Mouse (Mus musculus): ENCODE measurements around the gene Gpr6. TPM values are rescaled to one million over a fixed set of nuclear protein-coding genes. Genes with fewer than 3 reads are reported as not detected.

Gene Gpr6
- polyA plus RNA-seq, 1 experiment from 2014 or later, result not detected

DNA sequence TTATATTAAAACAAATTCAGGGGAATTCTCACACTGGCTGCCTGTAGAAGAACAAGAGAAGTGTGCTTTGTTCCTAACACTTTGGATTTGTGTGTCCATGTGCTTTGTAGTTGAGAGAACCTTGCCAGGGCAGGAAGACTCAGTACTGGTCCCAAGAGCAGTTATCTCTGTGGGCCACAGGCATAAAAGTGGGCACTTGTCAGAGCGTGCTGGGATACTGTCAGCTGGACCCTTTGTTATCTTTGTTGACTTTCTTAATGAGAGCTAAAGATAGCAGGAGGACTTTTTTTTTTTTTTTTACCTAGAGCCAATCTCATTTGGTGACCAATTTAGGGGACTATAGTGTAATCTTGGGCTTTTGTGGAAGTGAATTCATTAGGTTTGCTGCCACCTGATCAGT lies 47.2 kb downstream of the Gpr6 start:
- H3K9me3 ChIP-seq (ENCODE audit: control insufficient read depth, low read length), result no peaks in the 10 kb centered on the region
- peaks cover 7 to 9% of the 10 kb centered on the region in 2 experiments; a peak in 3 of 4 replicates for H3K4me1 ChIP-seq (ENCODE audit: control insufficient read depth in 2 of 2, insufficient read depth in 2 of 2, low read length in 2 of 2)
- ATAC-seq (ENCODE audit: insufficient number of reproducible peaks, insufficient read depth, low FRiP score, low read depth), result no peak
- 24% methylated on average over 1 of the region's 1 CpGs for WGBS
- no peak overlapping the region for H3K9ac ChIP-seq (ENCODE audit: low read length)
- no peaks in the 10 kb centered on the region for H3K36me3 ChIP-seq (ENCODE audit: control insufficient read depth, insufficient read depth, low read length)
- peaks cover 9% of the 10 kb centered on the region for H3K27me3 ChIP-seq (ENCODE audit: control insufficient read depth, insufficient read depth, low read length)
- H3K4me3 ChIP-seq (ENCODE audit: control insufficient read depth in 1 of 2, insufficient read depth in 1 of 2, low read depth in 1 of 2, low read length in 2 of 2), result no peak overlapping the region
- no peak overlapping the region for H3K27ac ChIP-seq (replicated peaks in 1 of 2; ENCODE audit: control insufficient read depth in 1 of 2, insufficient read depth in 1 of 2, low read depth in 2 of 2, low read length in 2 of 2)
- no peak overlapping the region for H3K4me2 ChIP-seq (ENCODE audit: low read length)

DNA sequence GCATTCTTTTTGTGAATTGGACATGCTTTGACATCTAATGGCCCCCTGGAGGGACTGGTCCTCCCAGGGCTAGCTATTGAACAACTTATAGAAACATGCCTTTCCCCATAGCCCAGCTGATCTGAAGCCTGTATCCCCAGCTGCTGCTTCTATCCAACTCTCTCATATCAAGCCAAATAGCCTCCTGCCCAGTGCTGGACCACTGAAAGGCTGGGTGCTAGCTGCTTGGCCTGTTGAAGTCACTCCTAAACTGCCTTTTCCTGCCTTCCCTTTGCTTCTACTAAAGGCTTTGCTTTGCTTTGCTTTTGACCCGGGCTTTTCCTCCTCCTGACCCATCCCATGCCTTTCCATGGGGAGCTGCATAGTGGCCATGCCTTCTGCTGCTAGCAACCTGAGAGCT lies 47.7 kb downstream of the Gpr6 start:
- no peak overlapping the region for H3K27ac ChIP-seq (replicated peaks in 1 of 2; ENCODE audit: control insufficient read depth in 1 of 2, insufficient read depth in 1 of 2, low read depth in 2 of 2, low read length in 2 of 2)
- WGBS, result 21% methylated on average over 1 of the region's 1 CpGs
- no peaks in the 10 kb centered on the region for H3K9me3 ChIP-seq (ENCODE audit: control insufficient read depth, low read length)
- H3K4me2 ChIP-seq (ENCODE audit: low read length), result no peak overlapping the region
- no peaks in the 10 kb centered on the region for H3K36me3 ChIP-seq (ENCODE audit: control insufficient read depth, insufficient read depth, low read length)
- no peak overlapping the region for H3K9ac ChIP-seq (ENCODE audit: low read length)
- peaks cover 9% of the 10 kb centered on the region for H3K27me3 ChIP-seq (ENCODE audit: control insufficient read depth, insufficient read depth, low read length)
- ATAC-seq (ENCODE audit: insufficient number of reproducible peaks, insufficient read depth, low FRiP score, low read depth), result no peak
- H3K4me1 ChIP-seq (ENCODE audit: control insufficient read depth in 2 of 2, insufficient read depth in 2 of 2, low read length in 2 of 2), result peaks cover 7 to 9% of the 10 kb centered on the region in 2 experiments; a peak in 3 of 4 replicates
- no peak overlapping the region for H3K4me3 ChIP-seq (ENCODE audit: control insufficient read depth in 1 of 2, insufficient read depth in 1 of 2, low read depth in 1 of 2, low read length in 2 of 2)

DNA sequence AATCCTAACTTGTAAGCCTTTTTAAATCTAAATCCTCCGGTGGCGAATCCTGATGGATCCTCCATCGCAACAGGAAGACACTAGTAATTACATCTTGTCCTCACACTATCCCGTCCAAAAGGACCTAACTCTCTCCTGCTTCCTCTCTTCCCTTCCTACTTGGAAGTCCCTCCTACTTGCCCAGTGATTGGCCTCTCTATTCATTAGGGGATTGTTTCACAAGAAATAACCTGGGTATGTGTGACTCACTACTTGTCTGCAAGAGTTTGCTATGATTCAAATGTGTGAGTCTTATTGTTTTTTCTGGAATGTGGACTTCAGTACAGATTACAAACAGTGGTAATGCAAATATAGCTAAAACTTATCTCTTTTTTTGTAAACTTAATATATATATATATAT lies 49.9 kb downstream of the Gpr6 start:
- Histone ChIP-seq H3K4me3 (ENCODE audit: control insufficient read depth in 1 of 2, insufficient read depth in 1 of 2, low read depth in 1 of 2, low read length in 2 of 2) (no peak overlapping the region), H3K27ac (replicated peaks in 1 of 2; ENCODE audit: control insufficient read depth in 1 of 2, insufficient read depth in 1 of 2, low read depth in 2 of 2, low read length in 2 of 2) (no peak overlapping the region), H3K36me3 (ENCODE audit: control insufficient read depth, insufficient read depth, low read length) (no peaks in the 10 kb centered on the region), H3K4me2 (ENCODE audit: low read length) (no peak overlapping the region), H3K4me1 (ENCODE audit: control insufficient read depth in 2 of 2, insufficient read depth in 2 of 2, low read length in 2 of 2) (peaks cover 2 to 9% of the 10 kb centered on the region in 2 experiments; a peak in 2 of 4 replicates), H3K9me3 (ENCODE audit: control insufficient read depth, low read length) (no peaks in the 10 kb centered on the region), H3K9ac (ENCODE audit: low read length) (no peak overlapping the region), H3K27me3 (ENCODE audit: control insufficient read depth, insufficient read depth, low read length) (peaks cover 5% of the 10 kb centered on the region; the same call in 1 of the 2 replicates)
- ATAC-seq (ENCODE audit: insufficient number of reproducible peaks, insufficient read depth, low FRiP score, low read depth), result no peak
- WGBS, result 93% methylated on average over 4 of the region's 4 CpGs

Other genes with a start within 250 kb of the Gpr6 start
- 21.8 and 24.2 TPM in 2 replicates for gene Cdc40, start 189.0 kb downstream of the Gpr6 start, polyA plus RNA-seq (2014; fragmentation: Nextera tagmentation; extraction: Ambion mirVana)
- 10.7 and 12.1 TPM in 2 replicates for gene Wasf1, start 188.8 kb downstream of the Gpr6 start, polyA plus RNA-seq (2014; fragmentation: Nextera tagmentation; extraction: Ambion mirVana)
- gene Fig4, start 231.0 kb upstream of the Gpr6 start, polyA plus RNA-seq (2014; fragmentation: Nextera tagmentation; extraction: Ambion mirVana), result 57.2 and 64.9 TPM in 2 replicates
- gene Ak9, start 231.7 kb upstream of the Gpr6 start, polyA plus RNA-seq (2014; fragmentation: Nextera tagmentation; extraction: Ambion mirVana), result 0.18 and 0.19 TPM in 2 replicates

All from heart, embryonic 14.5 days (tissue).